Mouse (Mus musculus): ENCODE data around the gene Rom1. TPM values are rescaled to one million over a fixed set of nuclear protein-coding genes. Genes with fewer than 3 reads are reported as not detected.

Rom1 gene
- polyA plus RNA-seq, 1 experiment from 2014 or later = 4.0 TPM

DNA sequence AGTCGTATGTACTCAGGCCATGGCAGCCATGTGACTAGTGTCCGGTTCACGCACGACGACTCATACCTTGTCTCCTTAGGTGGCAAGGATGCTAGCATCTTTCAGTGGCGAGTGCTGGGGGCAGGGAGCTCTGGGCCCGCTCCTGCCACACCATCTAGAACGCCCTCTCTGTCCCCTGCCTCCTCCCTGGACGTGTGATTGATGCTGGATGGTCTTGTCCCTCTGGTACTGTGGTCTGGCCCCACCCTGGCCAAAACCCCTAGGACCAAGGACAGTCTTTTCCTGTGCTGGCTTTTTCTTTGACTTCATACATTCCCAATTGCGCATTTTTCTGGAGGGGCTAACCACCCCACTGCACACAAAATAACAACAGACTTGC, 12.0 kb upstream of the Rom1 start:
- H3K27ac ChIP-seq = peak overlapping the region; percentile 98
- H3K27me3 ChIP-seq = no peaks in the 10 kb centered on the region
- peak overlapping the region; percentile 35 for H3K9ac ChIP-seq
- peaks cover 37% of the 10 kb centered on the region for H3K4me1 ChIP-seq
- 28% methylated on average over 10 of the region's 10 CpGs for WGBS
- peak overlapping the region; percentile 64 for H3K4me2 ChIP-seq
- H3K4me3 ChIP-seq = peak overlapping the region; percentile 90
- no peaks in the 10 kb centered on the region for H3K9me3 ChIP-seq
- peaks cover 49% of the 10 kb centered on the region for H3K36me3 ChIP-seq
- ATAC-seq (ENCODE audit: insufficient number of reproducible peaks, low FRiP score, low TSS enrichment, low read depth) = no peak

DNA sequence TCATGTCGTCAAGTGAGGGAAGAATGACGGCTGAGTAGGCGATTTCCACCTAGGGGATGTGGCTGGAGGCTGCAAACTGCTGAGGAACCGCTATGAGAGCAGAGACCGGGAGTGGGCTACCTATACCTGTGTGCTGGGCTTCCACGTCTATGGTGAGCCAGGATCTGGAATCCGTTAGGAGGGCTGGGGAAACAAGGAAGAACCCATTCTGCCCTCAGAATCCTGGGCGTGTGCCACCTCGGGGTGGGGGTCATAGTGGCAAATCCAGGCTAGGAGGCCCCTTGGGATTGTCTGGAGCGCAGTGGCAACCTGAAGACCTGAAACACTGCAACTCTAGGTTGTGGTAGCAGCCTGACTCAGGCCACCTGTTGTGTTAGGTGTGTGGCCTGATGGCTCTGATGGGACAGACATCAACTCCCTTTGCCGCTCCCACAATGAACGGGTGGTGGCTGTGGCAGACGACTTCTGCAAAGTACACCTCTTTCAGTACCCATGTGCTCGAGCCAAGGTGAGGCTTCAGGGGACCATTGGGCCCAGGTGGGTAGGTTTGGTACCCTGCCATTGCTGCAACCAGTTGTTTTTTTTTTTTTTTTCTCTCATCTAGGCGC, 11.5 kb upstream of the Rom1 start:
- Histone ChIP-seq H3K27ac (peak overlapping the region; percentile 98), H3K27me3 (no peaks in the 10 kb centered on the region), H3K9ac (no peak overlapping the region; the same call in 1 of the 2 replicates), H3K4me3 (peak overlapping the region; percentile 90), H3K4me2 (peak overlapping the region; percentile 64; the same call in 1 of the 2 replicates), H3K36me3 (peaks cover 48% of the 10 kb centered on the region), H3K9me3 (no peaks in the 10 kb centered on the region), H3K4me1 (peaks cover 37% of the 10 kb centered on the region)
- WGBS = 73% methylated on average over 15 of the region's 15 CpGs
- ATAC-seq (ENCODE audit: insufficient number of reproducible peaks, low FRiP score, low TSS enrichment, low read depth) = no peak

DNA sequence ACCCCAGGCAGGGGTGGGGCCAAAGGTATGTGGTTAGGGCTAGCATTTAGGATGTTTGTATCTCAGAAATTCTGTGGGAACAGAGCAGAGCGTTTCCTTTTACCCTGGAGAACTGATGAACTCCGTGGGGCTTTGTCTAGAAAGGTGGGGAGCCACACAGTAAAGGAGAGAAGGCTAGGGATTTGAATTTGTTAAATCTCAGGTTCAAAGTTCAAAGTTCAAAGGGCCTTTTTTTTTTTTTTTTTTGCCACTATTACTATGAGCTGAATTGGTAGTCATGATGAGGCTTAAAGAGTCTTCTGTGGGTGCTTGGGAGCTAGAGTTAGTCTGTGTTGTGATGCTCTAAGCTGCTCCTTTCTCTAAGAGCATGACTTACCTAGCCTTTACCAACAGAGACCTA, 7.6 kb upstream of the Rom1 start:
- no peak for ATAC-seq (ENCODE audit: insufficient number of reproducible peaks, low FRiP score, low TSS enrichment, low read depth)
- Histone ChIP-seq H3K9ac (no peak overlapping the region), H3K4me3 (no peak overlapping the region), H3K4me2 (no peak overlapping the region), H3K27ac (no peak overlapping the region), H3K36me3 (peaks cover 67% of the 10 kb centered on the region), H3K4me1 (peaks cover 12% of the 10 kb centered on the region), H3K27me3 (no peaks in the 10 kb centered on the region), H3K9me3 (no peaks in the 10 kb centered on the region)
- 87% methylated on average over 2 of the region's 2 CpGs for WGBS

DNA sequence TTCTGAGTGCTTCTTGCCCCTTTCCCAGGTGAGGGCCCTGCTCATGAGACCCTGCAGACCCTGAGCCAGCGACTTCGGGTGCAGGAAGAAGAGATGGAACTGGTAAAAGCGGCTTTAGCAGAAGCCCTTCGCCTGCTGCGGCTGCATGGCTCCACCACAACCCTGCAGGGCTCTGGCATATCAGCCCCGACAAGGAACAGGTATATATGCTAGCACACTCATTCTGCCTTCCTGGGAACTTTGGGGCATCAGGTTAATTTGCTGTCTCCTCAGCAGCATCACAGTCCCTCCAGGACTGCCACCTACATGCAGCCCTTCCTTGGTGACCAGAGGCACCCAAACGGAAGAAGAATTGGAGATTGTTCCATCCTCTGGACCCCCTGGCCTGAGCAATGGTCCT, 1.6 kb upstream of the Rom1 start:
- ATAC-seq (ENCODE audit: insufficient number of reproducible peaks, low FRiP score, low TSS enrichment, low read depth) = no peak
- Histone ChIP-seq H3K27me3 (no peaks in the 10 kb centered on the region), H3K4me3 (peak overlapping the region; percentile 84), H3K9me3 (no peaks in the 10 kb centered on the region), H3K27ac (no peak overlapping the region), H3K9ac (peak overlapping the region; percentile 76; the same call in 1 of the 2 replicates), H3K4me2 (peak overlapping the region; percentile 74), H3K36me3 (peaks cover 51% of the 10 kb centered on the region), H3K4me1 (peaks cover 29% of the 10 kb centered on the region)
- WGBS = 74% methylated on average over 7 of the region's 7 CpGs

DNA sequence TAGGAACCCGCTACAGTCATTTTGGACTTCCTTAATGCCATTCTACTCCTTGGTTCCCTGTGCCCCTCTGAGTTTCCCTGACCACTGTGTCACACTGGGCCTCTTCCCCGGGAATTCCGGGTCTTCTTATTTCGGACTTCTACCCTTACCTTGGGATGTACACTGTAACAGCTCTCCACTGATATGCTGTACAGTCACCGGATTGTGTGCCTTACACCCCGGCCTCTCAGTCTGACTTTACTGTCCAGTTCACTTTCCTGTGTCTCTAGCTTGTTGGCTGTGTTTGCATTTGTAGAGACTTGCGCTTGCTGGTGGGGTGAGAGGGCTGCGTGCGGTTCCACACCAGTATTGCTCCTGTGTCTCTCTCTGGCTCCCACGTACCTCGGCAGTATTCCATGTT, 961 bp upstream of the Rom1 start:
- Histone ChIP-seq H3K27ac (peak overlapping the region; percentile 88), H3K4me2 (peak overlapping the region; percentile 74), H3K4me1 (peaks cover 29% of the 10 kb centered on the region), H3K27me3 (no peaks in the 10 kb centered on the region), H3K36me3 (peaks cover 52% of the 10 kb centered on the region), H3K4me3 (peak overlapping the region; percentile 84), H3K9me3 (no peaks in the 10 kb centered on the region), H3K9ac (peak overlapping the region; percentile 76)
- 7% methylated on average over 11 of the region's 11 CpGs for WGBS
- ATAC-seq (ENCODE audit: insufficient number of reproducible peaks, low FRiP score, low TSS enrichment, low read depth) = no peak

DNA sequence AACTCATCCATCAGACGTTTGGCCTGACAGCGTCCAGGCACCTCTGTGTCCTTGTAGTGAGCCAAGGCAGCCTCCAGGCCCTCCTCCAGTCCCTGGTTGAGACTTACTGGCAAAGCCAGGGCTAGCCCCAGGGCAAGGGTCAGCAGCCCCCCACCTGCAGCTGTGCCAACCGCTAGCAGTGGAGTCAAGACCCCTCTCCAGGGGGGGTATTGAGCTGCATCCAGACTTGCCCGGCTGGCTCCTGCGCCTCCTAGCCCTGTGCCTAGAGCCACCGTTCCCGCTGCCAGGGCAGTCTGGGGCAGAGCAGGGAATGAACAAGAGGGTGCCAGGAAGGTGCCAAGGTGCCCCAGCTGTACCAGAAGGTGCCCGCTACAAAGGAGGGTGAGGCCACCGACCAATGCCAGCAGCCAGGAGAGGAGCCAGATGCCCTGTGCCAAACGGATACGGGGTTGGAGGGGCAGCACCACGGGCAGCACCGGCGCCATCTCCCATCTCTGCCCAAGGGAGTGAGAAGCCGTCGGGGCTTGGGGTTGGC, 400 bp downstream of the Rom1 start:
- H3K4me3 ChIP-seq = peak overlapping the region; percentile 84
- H3K4me2 ChIP-seq = peak overlapping the region; percentile 74
- H3K9me3 ChIP-seq = no peaks in the 10 kb centered on the region
- no peak; the same call in 1 of the 2 replicates for ATAC-seq (ENCODE audit: insufficient number of reproducible peaks, low FRiP score, low TSS enrichment, low read depth)
- H3K36me3 ChIP-seq = peaks cover 39% of the 10 kb centered on the region
- H3K27ac ChIP-seq = peak overlapping the region; percentile 88
- H3K4me1 ChIP-seq = peaks cover 29% of the 10 kb centered on the region
- WGBS = 26% methylated on average over 16 of the region's 16 CpGs
- no peaks in the 10 kb centered on the region for H3K27me3 ChIP-seq
- H3K9ac ChIP-seq = peak overlapping the region; percentile 76

DNA sequence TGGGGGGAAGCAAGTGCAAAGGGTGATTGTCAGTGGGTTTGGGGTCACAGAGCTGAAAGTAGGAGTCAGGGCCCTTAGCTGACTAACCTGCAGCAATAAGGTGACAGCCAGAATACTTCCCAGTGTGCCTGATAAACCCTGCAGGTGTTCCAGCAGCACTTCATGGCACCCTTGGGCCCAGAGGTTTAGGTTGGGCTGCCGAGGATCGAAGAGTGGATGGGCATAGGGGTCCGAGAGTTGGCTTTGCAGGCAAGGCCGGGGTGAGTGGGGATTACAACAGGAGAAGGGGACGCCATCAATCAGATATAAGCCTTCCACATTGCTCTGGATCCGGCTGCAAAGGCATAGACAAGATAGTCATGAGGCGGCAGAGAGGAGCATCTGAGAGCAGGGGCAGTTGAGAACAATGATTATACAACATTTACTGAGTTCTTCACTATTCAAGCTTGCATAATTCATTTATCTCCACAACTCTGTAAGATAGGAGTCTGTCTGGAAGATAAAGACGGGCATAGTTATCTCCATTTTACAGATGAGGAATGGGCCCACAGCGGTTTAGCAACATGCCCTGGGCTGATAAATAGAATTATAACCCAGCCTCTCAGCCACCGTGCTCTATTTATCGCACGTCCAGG, 1.1 kb downstream of the Rom1 start:
- H3K9me3 ChIP-seq = no peaks in the 10 kb centered on the region
- H3K27me3 ChIP-seq = no peaks in the 10 kb centered on the region
- H3K4me2 ChIP-seq = no peak overlapping the region
- H3K27ac ChIP-seq = no peak overlapping the region
- no peak for ATAC-seq (ENCODE audit: insufficient number of reproducible peaks, low FRiP score, low TSS enrichment, low read depth)
- H3K9ac ChIP-seq = no peak overlapping the region
- peaks cover 29% of the 10 kb centered on the region for H3K4me1 ChIP-seq
- H3K36me3 ChIP-seq = peaks cover 37% of the 10 kb centered on the region
- H3K4me3 ChIP-seq = no peak overlapping the region
- 86% methylated on average over 12 of the region's 12 CpGs for WGBS

DNA sequence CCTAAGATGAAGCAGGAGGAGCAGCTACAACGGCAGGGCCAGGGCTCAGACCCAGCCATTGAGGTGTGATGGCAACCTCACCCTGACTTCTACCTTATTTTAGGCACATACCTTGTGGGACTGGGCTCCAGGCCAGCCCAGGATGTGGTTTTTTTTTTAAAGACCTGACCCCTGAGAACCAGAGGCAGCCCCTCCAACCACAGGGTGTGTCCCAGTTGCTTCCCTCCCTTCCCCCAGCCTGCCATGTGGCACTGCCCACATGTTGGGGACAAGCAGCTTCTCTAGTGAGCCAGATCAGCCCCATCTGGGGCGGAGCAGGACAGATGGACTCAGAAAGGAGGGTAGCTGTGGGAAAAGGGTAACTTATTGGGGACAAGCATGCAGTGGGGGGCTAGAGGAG, 2.4 kb downstream of the Rom1 start:
- Histone ChIP-seq H3K9ac (no peak overlapping the region), H3K4me1 (peaks cover 30% of the 10 kb centered on the region), H3K4me2 (no peak overlapping the region), H3K4me3 (no peak overlapping the region), H3K9me3 (no peaks in the 10 kb centered on the region), H3K27me3 (no peaks in the 10 kb centered on the region), H3K36me3 (peaks cover 37% of the 10 kb centered on the region), H3K27ac (peak overlapping the region; percentile 33; the same call in 1 of the 2 replicates)
- WGBS = 80% methylated on average over 2 of the region's 2 CpGs
- ATAC-seq (ENCODE audit: insufficient number of reproducible peaks, low FRiP score, low TSS enrichment, low read depth) = no peak

DNA sequence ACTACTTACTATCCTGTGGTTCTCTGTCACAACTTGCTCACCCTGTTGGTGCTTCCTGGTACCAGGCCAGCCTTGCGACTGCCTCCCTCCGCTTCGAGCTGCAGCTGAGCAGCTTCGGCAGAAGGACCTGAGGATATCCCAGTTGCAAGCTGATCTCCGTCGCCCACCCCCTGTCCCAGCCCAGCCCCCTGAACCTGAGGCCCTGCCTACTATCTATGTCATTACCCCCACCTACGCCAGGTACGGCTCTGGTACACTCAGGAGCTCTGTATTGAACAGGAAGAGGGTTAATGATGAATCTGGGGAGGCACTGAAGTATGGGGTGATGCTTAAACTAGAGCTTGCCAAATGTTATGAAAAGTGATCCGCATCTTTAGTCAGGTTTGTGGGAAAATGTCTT, 7.4 kb downstream of the Rom1 start:
- Histone ChIP-seq H3K27me3 (no peaks in the 10 kb centered on the region), H3K9ac (no peak overlapping the region), H3K4me2 (peak overlapping the region; percentile 59), H3K36me3 (peaks cover 28% of the 10 kb centered on the region), H3K27ac (no peak overlapping the region), H3K4me3 (peak overlapping the region; percentile 76), H3K4me1 (peaks cover 16% of the 10 kb centered on the region), H3K9me3 (no peaks in the 10 kb centered on the region)
- no peak for ATAC-seq (ENCODE audit: insufficient number of reproducible peaks, low FRiP score, low TSS enrichment, low read depth)
- 71% methylated on average over 9 of the region's 9 CpGs for WGBS

DNA sequence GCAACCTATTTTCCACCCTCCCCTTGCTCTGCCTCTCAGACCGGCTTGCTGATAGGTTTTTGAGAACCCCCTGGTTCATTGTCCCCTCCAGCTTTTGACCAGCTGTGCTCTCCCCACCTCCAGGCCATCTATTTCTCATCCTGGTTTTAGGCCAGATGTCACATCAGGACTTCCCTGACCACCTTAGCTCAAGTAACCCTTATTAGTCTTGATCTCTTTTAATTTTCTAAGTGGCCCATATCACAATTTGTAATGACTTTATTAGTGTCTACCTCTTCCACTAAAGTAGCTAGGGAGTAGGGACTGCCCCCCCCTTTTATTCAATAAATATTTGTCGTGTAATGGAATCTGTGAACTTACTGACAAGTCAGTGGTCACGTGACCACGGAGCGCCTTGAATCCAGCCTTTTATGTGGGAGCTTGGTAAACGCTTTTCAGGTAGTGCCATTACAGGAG, 8.3 kb downstream of the Rom1 start:
- Histone ChIP-seq H3K27ac (peak overlapping the region; percentile 91), H3K4me2 (peak overlapping the region; percentile 59), H3K9ac (peak overlapping the region; percentile 66), H3K4me3 (peak overlapping the region; percentile 76), H3K27me3 (no peaks in the 10 kb centered on the region), H3K9me3 (no peaks in the 10 kb centered on the region), H3K36me3 (peaks cover 28% of the 10 kb centered on the region), H3K4me1 (peaks cover 13% of the 10 kb centered on the region)
- under 1% methylated on average over 6 of the region's 6 CpGs for WGBS
- no peak for ATAC-seq (ENCODE audit: insufficient number of reproducible peaks, low FRiP score, low TSS enrichment, low read depth)

DNA sequence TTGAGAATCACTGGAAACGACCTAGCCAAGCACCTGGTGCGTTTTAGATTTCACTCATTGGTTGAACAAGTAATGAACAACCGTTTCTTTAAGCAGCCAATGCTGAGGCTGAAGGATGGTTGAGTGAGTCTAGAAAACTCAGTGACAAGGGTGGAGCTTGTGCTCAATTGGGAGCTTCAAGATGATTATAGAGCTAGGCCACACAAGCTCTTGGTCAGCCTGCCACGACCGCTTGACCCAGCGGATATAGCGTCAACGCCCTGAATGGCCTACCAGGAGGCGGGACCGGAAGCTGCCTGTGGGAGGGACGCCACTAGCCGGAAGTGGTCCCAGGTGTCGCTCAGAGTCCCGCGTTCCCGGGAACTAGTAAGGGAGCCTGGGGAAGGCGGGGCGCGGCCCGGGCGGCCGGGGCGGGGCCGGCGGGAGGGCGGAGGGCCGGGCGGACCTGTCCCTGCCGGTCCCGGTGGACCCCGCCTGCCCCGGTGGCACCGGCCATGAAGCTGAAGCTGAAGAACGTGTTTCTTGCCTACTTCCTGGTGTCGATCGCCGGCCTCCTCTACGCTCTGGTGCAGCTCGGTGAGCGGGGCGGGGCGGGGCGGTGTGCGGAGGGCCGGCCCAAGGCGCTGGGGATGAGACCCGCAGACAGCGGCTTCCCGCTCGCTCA, 9.0 kb downstream of the Rom1 start, which contains the start of gene B3gat3:
B3gat3 (plus strand) TSS at position 302 of the 664 bp plus-strand sequence.
- WGBS = 1% methylated on average over 49 of the region's 50 CpGs

DNA sequence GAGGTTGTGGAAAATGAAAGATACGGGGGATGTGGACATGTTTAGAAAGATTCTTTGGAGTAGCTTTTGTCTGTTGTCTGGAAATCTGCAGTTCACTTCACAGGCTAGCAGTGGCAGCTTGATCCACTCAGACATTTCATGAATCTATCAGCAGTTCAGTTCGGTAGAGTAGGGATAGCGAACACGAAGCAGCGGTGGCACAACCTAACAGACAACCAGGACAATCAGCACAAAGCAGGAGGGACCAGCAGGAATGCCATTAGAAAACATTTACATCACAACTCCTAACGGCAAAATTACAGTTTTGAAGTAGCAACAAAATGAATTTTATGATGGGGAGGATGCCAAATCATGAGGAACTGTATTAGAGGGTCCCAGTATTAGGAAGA, 9.5 kb downstream of the Rom1 start:
- H3K9me3 ChIP-seq = no peaks in the 10 kb centered on the region
- peak overlapping the region; percentile 76 for H3K4me3 ChIP-seq
- H3K36me3 ChIP-seq = peaks cover 32% of the 10 kb centered on the region
- WGBS = 61% methylated on average over 6 of the region's 6 CpGs
- H3K9ac ChIP-seq = no peak overlapping the region; the same call in 1 of the 2 replicates
- peak overlapping the region; percentile 59 for H3K4me2 ChIP-seq
- ATAC-seq (ENCODE audit: insufficient number of reproducible peaks, low FRiP score, low TSS enrichment, low read depth) = no peak
- H3K27ac ChIP-seq = peak overlapping the region; percentile 91
- no peaks in the 10 kb centered on the region for H3K27me3 ChIP-seq
- H3K4me1 ChIP-seq = peaks cover 13% of the 10 kb centered on the region

More for the DNA sequence above, 9.0 kb downstream of the Rom1 start, which contains the start of gene B3gat3:
- Histone ChIP-seq H3K9ac (peak within 1 kb of the TSS; percentile 66), H3K4me2 (peak within 1 kb of the TSS; percentile 59), H3K36me3 (peaks cover 28% of the 10 kb centered on the region), H3K9me3 (no peaks in the 10 kb centered on the region), H3K4me3 (peak within 1 kb of the TSS; percentile 76), H3K27ac (peak within 1 kb of the TSS; percentile 91), H3K27me3 (no peaks in the 10 kb centered on the region), H3K4me1 (peaks cover 13% of the 10 kb centered on the region)
- ATAC-seq (ENCODE audit: insufficient number of reproducible peaks, low FRiP score, low TSS enrichment, low read depth) = peak; percentile 93

Measured in limb, embryonic 15.5 days (tissue).